Mouse (Mus musculus): ENCODE results near the gene Tph2. TPM values are rescaled to one million over a fixed set of nuclear protein-coding genes. Genes with fewer than 3 reads are reported as not detected.
A peak's percentile ranks its signal among the peaks of the same experiment; 100 is the strongest.

Gene Tph2
- polyA plus RNA-seq, 1 experiment from 2014 or later: not detected

GRCm38 (mm10) chr10:115107666-115108540 is 76.9 kb downstream of the Tph2 start:
- WGBS: 84% methylated on average over 16 of the region's 16 CpGs
- DNase-seq (ENCODE audit: low spot score) (no peak), ATAC-seq (replicated peaks; ENCODE audit: low FRiP score) (no peak)
- H3K27me3 ChIP-seq (replicated peaks; ENCODE audit: control insufficient read depth, insufficient read depth, low read length): no peaks in the 10 kb centered on the region
- no peaks in the 10 kb centered on the region for H3K4me1 ChIP-seq (replicated peaks; ENCODE audit: control insufficient read depth, insufficient read depth, low read length)
- no peak overlapping the region for H3K9ac ChIP-seq (ENCODE audit: low read depth, low read length)
- no peaks in the 10 kb centered on the region for H3K9me3 ChIP-seq (ENCODE audit: control insufficient read depth, low read length)
- H3K4me2 ChIP-seq: no peak overlapping the region
- no peaks in the 10 kb centered on the region for H3K36me3 ChIP-seq (ENCODE audit: control insufficient read depth, insufficient read depth, low read length)
- H3K27ac ChIP-seq (ENCODE audit: low read depth, low read length): no peak overlapping the region
- H3K4me3 ChIP-seq (ENCODE audit: low read depth, low read length): no peak overlapping the region

GRCm38 (mm10) chr10:115104175-115104574 is 80.6 kb downstream of the Tph2 start:
- Histone ChIP-seq H3K36me3 (ENCODE audit: control insufficient read depth, insufficient read depth, low read length) (no peaks in the 10 kb centered on the region), H3K9me3 (ENCODE audit: control insufficient read depth, low read length) (no peaks in the 10 kb centered on the region), H3K4me3 (ENCODE audit: low read depth, low read length) (no peak overlapping the region), H3K4me2 (no peak overlapping the region), H3K9ac (ENCODE audit: low read depth, low read length) (no peak overlapping the region), H3K4me1 (replicated peaks; ENCODE audit: control insufficient read depth, insufficient read depth, low read length) (no peaks in the 10 kb centered on the region), H3K27me3 (replicated peaks; ENCODE audit: control insufficient read depth, insufficient read depth, low read length) (no peaks in the 10 kb centered on the region), H3K27ac (ENCODE audit: low read depth, low read length) (no peak overlapping the region)
- DNase-seq (ENCODE audit: low spot score): no peak
- no peak for ATAC-seq (replicated peaks; ENCODE audit: low FRiP score)
- 78% methylated on average over 8 of the region's 8 CpGs for WGBS

- Histone ChIP-seq H3K4me1 (replicated peaks; ENCODE audit: control insufficient read depth, insufficient read depth, low read length) (no peaks in the 10 kb centered on the region), H3K4me2 (no peak overlapping the region), H3K27ac (ENCODE audit: low read depth, low read length) (no peak overlapping the region), H3K27me3 (replicated peaks; ENCODE audit: control insufficient read depth, insufficient read depth, low read length) (no peaks in the 10 kb centered on the region), H3K4me3 (ENCODE audit: low read depth, low read length) (no peak overlapping the region), H3K9ac (ENCODE audit: low read depth, low read length) (no peak overlapping the region), H3K9me3 (ENCODE audit: control insufficient read depth, low read length) (no peaks in the 10 kb centered on the region), H3K36me3 (ENCODE audit: control insufficient read depth, insufficient read depth, low read length) (no peaks in the 10 kb centered on the region)
- ATAC-seq (replicated peaks; ENCODE audit: low FRiP score) (no peak), DNase-seq (ENCODE audit: low spot score) (no peak)
- WGBS: 75% methylated on average over 9 of the region's 9 CpGs
Measured at GRCm38 (mm10) chr10:115099890-115100580, 84.8 kb downstream of the Tph2 start.

GRCm38 (mm10) chr10:115097163-115097562 is 87.7 kb downstream of the Tph2 start:
- Histone ChIP-seq H3K27me3 (replicated peaks; ENCODE audit: control insufficient read depth, insufficient read depth, low read length) (no peaks in the 10 kb centered on the region), H3K9ac (ENCODE audit: low read depth, low read length) (no peak overlapping the region), H3K4me3 (ENCODE audit: low read depth, low read length) (no peak overlapping the region), H3K9me3 (ENCODE audit: control insufficient read depth, low read length) (no peaks in the 10 kb centered on the region), H3K36me3 (ENCODE audit: control insufficient read depth, insufficient read depth, low read length) (no peaks in the 10 kb centered on the region), H3K4me2 (no peak overlapping the region), H3K27ac (ENCODE audit: low read depth, low read length) (no peak overlapping the region), H3K4me1 (replicated peaks; ENCODE audit: control insufficient read depth, insufficient read depth, low read length) (no peaks in the 10 kb centered on the region)
- DNase-seq (ENCODE audit: low spot score) (peak; percentile 34), ATAC-seq (replicated peaks; ENCODE audit: low FRiP score) (no peak)
- 13% methylated on average over 5 of the region's 5 CpGs for WGBS

DNA sequence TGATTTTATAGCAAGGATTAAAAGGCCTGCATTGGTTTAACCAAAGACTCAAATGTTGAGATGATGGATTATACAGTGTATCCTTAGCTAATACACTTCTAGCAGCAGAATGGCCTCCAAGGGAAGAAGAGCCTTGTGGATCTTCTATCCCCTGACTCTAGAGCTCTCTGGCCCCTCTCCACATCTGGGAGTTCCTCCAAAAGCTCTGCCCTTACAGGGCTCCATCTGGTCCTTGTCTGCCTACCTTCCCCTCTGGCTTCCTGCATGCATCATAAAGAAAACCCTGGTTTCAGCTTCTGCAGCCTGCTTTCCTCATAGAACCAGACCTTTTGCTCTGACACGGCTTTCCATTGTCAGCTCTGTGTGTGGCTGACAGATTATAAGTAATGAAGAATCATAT is 88.6 kb downstream of the Tph2 start:
- H3K4me3 ChIP-seq (ENCODE audit: low read depth, low read length): no peak overlapping the region
- H3K27me3 ChIP-seq (replicated peaks; ENCODE audit: control insufficient read depth, insufficient read depth, low read length): no peaks in the 10 kb centered on the region
- ATAC-seq (replicated peaks; ENCODE audit: low FRiP score) (no peak), DNase-seq (ENCODE audit: low spot score) (no peak)
- no peak overlapping the region for H3K27ac ChIP-seq (ENCODE audit: low read depth, low read length)
- H3K36me3 ChIP-seq (ENCODE audit: control insufficient read depth, insufficient read depth, low read length): no peaks in the 10 kb centered on the region
- 65% methylated on average over 1 of the region's 1 CpGs for WGBS
- H3K4me2 ChIP-seq: no peak overlapping the region
- no peaks in the 10 kb centered on the region for H3K9me3 ChIP-seq (ENCODE audit: control insufficient read depth, low read length)
- no peak overlapping the region for H3K9ac ChIP-seq (ENCODE audit: low read depth, low read length)
- H3K4me1 ChIP-seq (replicated peaks; ENCODE audit: control insufficient read depth, insufficient read depth, low read length): no peaks in the 10 kb centered on the region

DNA sequence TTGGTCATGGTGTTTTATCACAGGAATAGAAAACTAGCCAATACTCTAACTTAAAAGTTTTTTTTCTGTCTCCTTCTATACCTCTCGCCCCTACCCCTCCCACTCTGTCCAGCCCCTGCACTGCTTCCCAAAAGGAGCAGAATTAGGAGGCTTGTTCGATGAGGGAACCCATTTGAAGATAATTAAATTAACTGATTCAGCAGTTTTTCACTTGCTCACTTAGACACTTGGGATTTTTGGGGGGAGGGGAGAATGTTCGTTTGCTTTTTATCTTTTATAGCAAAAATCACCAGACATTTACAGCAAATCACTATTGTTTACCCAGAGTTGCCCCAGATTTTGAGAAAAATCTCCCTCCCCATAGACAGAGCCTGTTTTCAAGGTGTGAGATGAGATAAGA is 106.6 kb downstream of the Tph2 start:
- H3K4me3 ChIP-seq (ENCODE audit: low read depth, low read length): no peak overlapping the region
- no peaks in the 10 kb centered on the region for H3K9me3 ChIP-seq (ENCODE audit: control insufficient read depth, low read length)
- H3K9ac ChIP-seq (ENCODE audit: low read depth, low read length): no peak overlapping the region
- no peak for ATAC-seq (replicated peaks; ENCODE audit: low FRiP score)
- no peak overlapping the region for H3K27ac ChIP-seq (ENCODE audit: low read depth, low read length)
- 62% methylated on average over 3 of the region's 3 CpGs for WGBS
- no peaks in the 10 kb centered on the region for H3K27me3 ChIP-seq (replicated peaks; ENCODE audit: control insufficient read depth, insufficient read depth, low read length)
- H3K36me3 ChIP-seq (ENCODE audit: control insufficient read depth, insufficient read depth, low read length): no peaks in the 10 kb centered on the region
- no peaks in the 10 kb centered on the region for H3K4me1 ChIP-seq (replicated peaks; ENCODE audit: control insufficient read depth, insufficient read depth, low read length)
- DNase-seq (ENCODE audit: low spot score): no peak
- no peak overlapping the region for H3K4me2 ChIP-seq

- Histone ChIP-seq H3K9ac (ENCODE audit: low read depth, low read length) (no peak overlapping the region), H3K4me3 (ENCODE audit: low read depth, low read length) (no peak overlapping the region)
- ATAC-seq (replicated peaks; ENCODE audit: low FRiP score): no peak
Measured at GRCm38 (mm10) chr10:115069123-115069911, 115.5 kb downstream of the Tph2 start.

GRCm38 (mm10) chr10:115063936-115064335 is 120.9 kb downstream of the Tph2 start:
- H3K4me1 ChIP-seq (replicated peaks; ENCODE audit: control insufficient read depth, insufficient read depth, low read length): no peaks in the 10 kb centered on the region
- no peak overlapping the region for H3K4me2 ChIP-seq
- H3K9me3 ChIP-seq (ENCODE audit: control insufficient read depth, low read length): no peaks in the 10 kb centered on the region
- WGBS: 80% methylated on average over 7 of the region's 7 CpGs
- no peak overlapping the region for H3K4me3 ChIP-seq (ENCODE audit: low read depth, low read length)
- no peak for ATAC-seq (replicated peaks; ENCODE audit: low FRiP score)
- no peaks in the 10 kb centered on the region for H3K36me3 ChIP-seq (ENCODE audit: control insufficient read depth, insufficient read depth, low read length)
- H3K27me3 ChIP-seq (replicated peaks; ENCODE audit: control insufficient read depth, insufficient read depth, low read length): no peaks in the 10 kb centered on the region
- no peak overlapping the region for H3K27ac ChIP-seq (ENCODE audit: low read depth, low read length)
- no peak for DNase-seq (ENCODE audit: low spot score)
- no peak overlapping the region for H3K9ac ChIP-seq (ENCODE audit: low read depth, low read length)

More at GRCm38 (mm10) chr10:115069123-115069911, 115.5 kb downstream of the Tph2 start:
- no peaks in the 10 kb centered on the region for H3K27me3 ChIP-seq (replicated peaks; ENCODE audit: control insufficient read depth, insufficient read depth, low read length)
- no peaks in the 10 kb centered on the region for H3K36me3 ChIP-seq (ENCODE audit: control insufficient read depth, insufficient read depth, low read length)
- DNase-seq (ENCODE audit: low spot score): no peak
- H3K27ac ChIP-seq (ENCODE audit: low read depth, low read length): no peak overlapping the region
- no peaks in the 10 kb centered on the region for H3K9me3 ChIP-seq (ENCODE audit: control insufficient read depth, low read length)
- WGBS: 87% methylated on average over 8 of the region's 8 CpGs
- H3K4me1 ChIP-seq (replicated peaks; ENCODE audit: control insufficient read depth, insufficient read depth, low read length): no peaks in the 10 kb centered on the region
- no peak overlapping the region for H3K4me2 ChIP-seq
